Mouse (Mus musculus) myocyte (in vitro differentiated cells): ENCODE measurements around the gene Psap. TPM values are rescaled to one million over a fixed set of nuclear protein-coding genes. Genes with fewer than 3 reads are reported as not detected.
A peak's percentile ranks its signal among the peaks of the same experiment; 100 is the strongest.
"Not testable (repeated sequence)": the region's sequence is repeated elsewhere in the genome, so short reads cannot be mapped to it uniquely, and the experiment has no call there.

Experiments used
- H3K27me3 ChIP-seq: one replicate; pipeline ENCODE4 v1.6.1; 2011; ENCODE audit not compliant: control insufficient read depth, insufficient read depth, insufficient read length
- H3K36me3 ChIP-seq: one replicate; pipeline ENCODE4 v1.6.1; 2011; ENCODE audit not compliant: control insufficient read depth, insufficient read depth
- H3K4me2 ChIP-seq: one replicate; pipeline ENCODE4 v1.6.1; 2011; ENCODE audit warnings: low read depth, control low read depth
- H3K4me3 ChIP-seq: one replicate; pipeline ENCODE4 v1.5.1; 2011; ENCODE audit warnings: mild to moderate bottlenecking, control low read depth, moderate library complexity
- H3K79me2 ChIP-seq: one replicate; pipeline ENCODE4 v1.6.1; 2011; ENCODE audit not compliant: control insufficient read depth, insufficient read depth
- H3ac ChIP-seq: one replicate; pipeline ENCODE4 v1.6.1; 2011; ENCODE audit not compliant: control insufficient read depth, insufficient read length
- CEBPB ChIP-seq: IDR thresholded peaks from 2 replicates; pipeline ENCODE4 v1.6.1; 2011; ENCODE audit warnings: mild to moderate bottlenecking, moderate library complexity; ENCODE audit not compliant: poor library complexity, insufficient read depth, severe bottlenecking
- E2F4 ChIP-seq: IDR thresholded peaks from one replicate; pipeline ENCODE4 v1.6.1; 2011; ENCODE audit warnings: mild to moderate bottlenecking, control low read depth, moderate library complexity; ENCODE audit not compliant: insufficient read depth
- MAX ChIP-seq: IDR thresholded peaks from one replicate; pipeline ENCODE4 v1.6.1; 2011; ENCODE audit warnings: low read depth, mild to moderate bottlenecking, control low read depth
- MYOD1 ChIP-seq, 3 experiments: IDR thresholded peaks; one replicate each; pipeline ENCODE4 v1.6.1; 2011; ENCODE audit warnings: control low read depth in 2 of 3, low read depth in 2 of 3, mild to moderate bottlenecking in 2 of 3, moderate library complexity in 1 of 3; ENCODE audit not compliant: insufficient read length in 2 of 3, control insufficient read depth in 1 of 3
- MYOG ChIP-seq, 3 experiments: IDR thresholded peaks; one replicate each; pipeline ENCODE4 v1.6.1; 2011; ENCODE audit warnings: control low read depth in 2 of 3, low read depth in 2 of 3, mild to moderate bottlenecking in 2 of 3; ENCODE audit not compliant: insufficient read length in 2 of 3, control insufficient read depth in 1 of 3, insufficient read depth in 1 of 3
- POLR2A ChIP-seq: IDR thresholded peaks from one replicate; pipeline ENCODE4 v1.6.1; 2011; ENCODE audit warnings: low read depth, mild to moderate bottlenecking, control low read depth, moderate library complexity; ENCODE audit not compliant: insufficient read length
- POLR2AphosphoS2 ChIP-seq: IDR thresholded peaks from one replicate; pipeline ENCODE4 v1.6.1; 2011; ENCODE audit warnings: low read depth, control low read depth; ENCODE audit not compliant: insufficient read length
- REST ChIP-seq: IDR thresholded peaks from one replicate; pipeline ENCODE4 v1.6.1; 2011; ENCODE audit warnings: mild to moderate bottlenecking, control low read depth, moderate library complexity; ENCODE audit not compliant: insufficient read depth, insufficient read length
- SRF ChIP-seq: IDR thresholded peaks from one replicate; pipeline ENCODE4 v1.6.1; 2011; ENCODE audit warnings: low read depth; ENCODE audit not compliant: control insufficient read depth, insufficient read length
- TCF12 ChIP-seq: IDR thresholded peaks from one replicate; pipeline ENCODE4 v1.6.1; 2011; ENCODE audit warnings: mild to moderate bottlenecking, control low read depth; ENCODE audit not compliant: poor library complexity, insufficient read depth, severe bottlenecking
- TCF3 ChIP-seq: IDR thresholded peaks from one replicate; pipeline ENCODE4 v1.6.1; 2011; ENCODE audit warnings: low read depth, control low read depth; ENCODE audit not compliant: insufficient read length
- USF1 ChIP-seq: IDR thresholded peaks from one replicate; pipeline ENCODE4 v1.6.1; 2011; ENCODE audit warnings: low read depth, mild to moderate bottlenecking, control low read depth, moderate library complexity
- polyA plus RNA-seq: library from polyadenylated mRNA; unstranded; fragments of >200 nt; fragmentation: generic; extraction: Trizol; gene quantifications from one replicate; pipeline ENCODE4 v1.2.1, GENCODE M21; 2012; ENCODE audit warnings: missing spikeins

Gene Psap
- 729 TPM for polyA plus RNA-seq

- peak; percentile 30 for TF ChIP-seq E2F4
- peak; percentile 78 for TF ChIP-seq USF1
- no peak for TF ChIP-seq TCF3
- TF ChIP-seq POLR2A = peak; percentile 97
- TF ChIP-seq CEBPB = no peak
- TF ChIP-seq MAX = no peak
- no peak for TF ChIP-seq REST
- peak in 1 of 3 experiments; percentile 66 for TF ChIP-seq MYOG (IDR thresholded peaks at IDR 0.05; ENCODE audit: control insufficient read depth in 1 of 3, insufficient read depth in 1 of 3, insufficient read length in 2 of 3, low read depth in 2 of 3)
- peak in 1 of 3 experiments; percentile 33 for TF ChIP-seq MYOD1 (IDR thresholded peaks at IDR 0.05; ENCODE audit: control insufficient read depth in 1 of 3, insufficient read length in 2 of 3, low read depth in 2 of 3)
- peak; percentile 98 for TF ChIP-seq POLR2AphosphoS2
- TF ChIP-seq SRF = peak; percentile 49
- TF ChIP-seq TCF12 = no peak
- Histone ChIP-seq H3K36me3 (no peaks in the 10 kb centered on the region), H3K79me2 (peaks cover 49% of the 10 kb centered on the region), H3K27me3 (no peaks in the 10 kb centered on the region), H3ac (peak within 1 kb of the TSS; percentile 31), H3K4me3 (peak within 1 kb of the TSS; percentile 97), H3K4me2 (peak within 1 kb of the TSS; percentile 91)
These were observed at the start of gene Psap for GRCm38 (mm10) chr10:60277207-60278005. TSS of gene Psap (plus strand) at chr10:60277627.

DNA sequence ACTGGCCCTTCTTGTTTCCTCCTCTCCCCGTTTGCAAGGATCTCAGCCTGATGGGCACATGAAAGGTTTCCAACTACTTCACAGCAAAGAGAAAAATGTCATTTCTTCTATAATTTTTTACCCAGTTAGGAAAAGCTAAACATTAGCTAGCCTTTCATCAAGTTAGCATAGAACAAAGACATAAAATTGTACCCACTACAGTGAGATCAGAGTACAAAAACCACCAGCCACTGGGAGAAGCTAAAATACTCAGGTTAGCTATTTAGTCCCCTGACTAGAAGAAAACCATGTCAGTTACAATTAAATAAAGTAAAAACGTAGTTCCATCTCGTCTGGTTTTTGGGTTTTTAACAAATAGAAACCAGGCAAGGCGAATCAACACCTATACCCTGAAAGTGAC lies 49.8 kb upstream of the Psap start:
- H3ac ChIP-seq = no peak overlapping the region
- no peak for TF ChIP-seq MYOG (IDR thresholded peaks at IDR 0.05; ENCODE audit: control insufficient read depth in 1 of 3, insufficient read depth in 1 of 3, insufficient read length in 2 of 3, low read depth in 2 of 3)
- TF ChIP-seq POLR2A = no peak
- TF ChIP-seq CEBPB = no peak
- no peak for TF ChIP-seq REST
- no peak for TF ChIP-seq MAX
- no peak for TF ChIP-seq MYOD1 (IDR thresholded peaks at IDR 0.05; ENCODE audit: control insufficient read depth in 1 of 3, insufficient read length in 2 of 3, low read depth in 2 of 3)
- H3K27me3 ChIP-seq = no peaks in the 10 kb centered on the region
- H3K4me2 ChIP-seq = no peak overlapping the region
- no peaks in the 10 kb centered on the region for H3K79me2 ChIP-seq
- H3K4me3 ChIP-seq = no peak overlapping the region
- no peaks in the 10 kb centered on the region for H3K36me3 ChIP-seq

- H3K36me3 ChIP-seq = no peaks in the 10 kb centered on the region
- no peak overlapping the region for H3ac ChIP-seq
- H3K79me2 ChIP-seq = no peaks in the 10 kb centered on the region
- no peak overlapping the region for H3K4me2 ChIP-seq
- H3K27me3 ChIP-seq = no peaks in the 10 kb centered on the region
- no peak for TF ChIP-seq CEBPB
- TF ChIP-seq MYOD1 (IDR thresholded peaks at IDR 0.05; ENCODE audit: control insufficient read depth in 1 of 3, insufficient read length in 2 of 3, low read depth in 2 of 3) = no peak
- no peak for TF ChIP-seq POLR2AphosphoS2
- no peak for TF ChIP-seq TCF12
- no peak for TF ChIP-seq E2F4
- no peak for TF ChIP-seq MAX
- no peak for TF ChIP-seq USF1
- H3K4me3 ChIP-seq = no peak overlapping the region
These were observed 48.3 kb upstream of the Psap start for GRCm38 (mm10) chr10:60229113-60229512.

DNA sequence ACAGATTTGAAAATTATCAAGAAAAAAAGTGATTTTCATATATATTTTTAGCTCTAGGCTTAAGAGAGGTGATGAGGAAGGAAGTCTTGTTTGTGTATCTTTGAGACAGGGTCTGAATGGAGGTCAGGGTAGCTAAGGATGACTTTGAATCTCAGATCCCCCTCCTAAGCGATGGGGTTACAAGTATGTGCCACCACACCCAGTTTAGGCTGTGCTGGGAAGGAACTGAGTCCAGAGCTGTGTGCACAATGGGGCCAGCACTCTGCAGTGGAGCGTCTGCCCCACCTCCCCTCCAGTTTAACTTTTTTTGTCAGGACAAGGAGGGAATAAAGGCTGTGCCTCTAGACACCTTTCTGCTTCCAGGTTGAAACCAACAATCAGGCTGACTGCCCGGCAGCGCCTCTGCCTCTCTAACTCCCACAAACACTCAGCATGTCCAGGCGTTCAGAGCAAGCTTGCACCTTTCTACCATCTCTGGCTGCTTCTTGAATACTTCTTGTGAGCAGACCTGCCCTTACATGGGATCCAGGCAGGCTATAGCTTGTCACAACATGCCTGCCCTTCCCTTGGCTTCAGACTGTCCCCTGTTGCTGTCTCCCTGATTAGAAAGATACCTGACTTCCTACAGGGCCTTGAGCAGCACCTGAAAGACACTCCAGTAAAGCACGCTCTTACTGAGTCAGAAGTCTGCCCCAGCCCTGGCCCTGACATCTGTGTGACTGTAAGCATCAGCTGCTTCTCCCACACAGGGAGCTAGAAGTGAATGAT lies 46.9 kb upstream of the Psap start:
- no peaks in the 10 kb centered on the region for H3K36me3 ChIP-seq
- H3K4me2 ChIP-seq = no peak overlapping the region
- no peaks in the 10 kb centered on the region for H3K27me3 ChIP-seq
- H3K79me2 ChIP-seq = no peaks in the 10 kb centered on the region
- no peak overlapping the region for H3ac ChIP-seq
- TF ChIP-seq MAX = no peak
- no peak for TF ChIP-seq REST
- no peak for TF ChIP-seq POLR2AphosphoS2
- TF ChIP-seq SRF = no peak
- no peak for TF ChIP-seq MYOD1 (IDR thresholded peaks at IDR 0.05; ENCODE audit: control insufficient read depth in 1 of 3, insufficient read length in 2 of 3, low read depth in 2 of 3)
- no peak for TF ChIP-seq POLR2A
- no peak for TF ChIP-seq TCF12
- no peak for TF ChIP-seq USF1
- TF ChIP-seq MYOG (IDR thresholded peaks at IDR 0.05; ENCODE audit: control insufficient read depth in 1 of 3, insufficient read depth in 1 of 3, insufficient read length in 2 of 3, low read depth in 2 of 3) = no peak
- no peak for TF ChIP-seq TCF3
- TF ChIP-seq E2F4 = no peak
- no peak for TF ChIP-seq CEBPB
- no peak overlapping the region for H3K4me3 ChIP-seq

GRCm38 (mm10) chr10:60234006-60234405 lies 43.4 kb upstream of the Psap start:
- TF ChIP-seq E2F4 = no peak
- TF ChIP-seq SRF = no peak
- no peak for TF ChIP-seq REST
- TF ChIP-seq MYOG (IDR thresholded peaks at IDR 0.05; ENCODE audit: control insufficient read depth in 1 of 3, insufficient read depth in 1 of 3, insufficient read length in 2 of 3, low read depth in 2 of 3) = no peak
- TF ChIP-seq POLR2A = no peak
- TF ChIP-seq CEBPB = no peak
- TF ChIP-seq TCF12 = no peak
- TF ChIP-seq POLR2AphosphoS2 = no peak
- TF ChIP-seq MAX = no peak
- no peak for TF ChIP-seq MYOD1 (IDR thresholded peaks at IDR 0.05; ENCODE audit: control insufficient read depth in 1 of 3, insufficient read length in 2 of 3, low read depth in 2 of 3)
- TF ChIP-seq USF1 = no peak
- TF ChIP-seq TCF3 = no peak
- H3K4me3 ChIP-seq = no peak overlapping the region
- no peaks in the 10 kb centered on the region for H3K27me3 ChIP-seq
- no peak overlapping the region for H3K4me2 ChIP-seq
- H3ac ChIP-seq = no peak overlapping the region
- H3K79me2 ChIP-seq = no peaks in the 10 kb centered on the region
- no peaks in the 10 kb centered on the region for H3K36me3 ChIP-seq

DNA sequence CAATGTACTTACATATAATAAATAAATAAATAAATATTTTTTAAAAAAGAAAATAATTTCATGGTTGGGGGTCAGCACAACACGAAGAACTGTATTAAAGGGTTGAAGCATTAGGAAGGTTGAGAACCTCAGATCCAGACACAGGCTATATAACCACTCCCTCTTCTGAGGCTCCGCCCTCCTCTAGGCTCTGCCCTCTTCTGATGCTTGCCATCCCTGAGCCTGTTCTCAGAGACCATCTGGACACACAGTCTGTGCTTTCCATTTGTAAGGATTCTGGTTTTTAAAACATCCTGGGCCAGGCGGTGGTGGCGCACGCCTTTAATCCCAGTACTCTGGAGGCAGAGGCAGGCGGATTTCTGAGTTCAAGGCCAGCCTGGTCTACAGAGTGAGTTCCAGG lies 41.6 kb upstream of the Psap start:
- H3K79me2 ChIP-seq, H3K4me3 ChIP-seq, H3K4me2 ChIP-seq, H3ac ChIP-seq, H3K36me3 ChIP-seq, H3K27me3 ChIP-seq: not testable (repeated sequence)
